ENCODE assay signal across 8 mouse cellular contexts in the genomic region with DNA sequence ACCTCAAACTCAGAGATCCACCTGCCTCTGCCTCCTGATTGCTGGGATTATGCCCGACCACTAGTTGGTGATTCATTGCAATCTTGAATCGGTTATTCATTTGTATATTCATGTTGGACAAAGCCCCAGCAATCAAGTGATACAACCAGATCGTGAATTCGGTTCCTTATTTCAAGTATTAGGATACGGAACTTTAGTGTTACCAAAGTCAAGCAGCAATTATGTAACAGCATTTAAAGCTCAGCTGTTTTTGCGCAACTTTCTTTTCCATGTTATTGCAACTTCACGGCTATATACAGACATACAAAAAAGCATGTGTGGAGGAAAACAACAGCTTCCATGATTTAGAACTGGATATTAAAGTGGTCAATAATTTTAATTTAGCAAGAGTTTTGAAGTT. TPM values are rescaled to one million over a fixed set of nuclear protein-coding genes. Genes with fewer than 3 reads are reported as not detected.
DNase-seq lines count a peak whose midpoint lies in the region; ATAC-seq and TF ChIP-seq lines count a peak whose summit lies in the region.
"Had no signal": no experiment of that assay in that cellular context is flagged by ENCODE, and none has a peak within 500 bp of the region (broad histone marks: within the 10 kb centered on the region; RNA-seq: fewer than 3 reads in every experiment).

No protein-coding gene starts in this region.

- ATAC-seq in liver, embryonic 11.5 days (replicated peaks; ENCODE audit: low FRiP score): no peak
- ATAC-seq in embryonic facial prominence, embryonic 12.5 days (ENCODE audit: insufficient number of reproducible peaks, insufficient read depth, low FRiP score, low TSS enrichment): no peak
- ATAC-seq in limb, embryonic 12.5 days (ENCODE audit: insufficient number of reproducible peaks, insufficient read depth, low FRiP score, low TSS enrichment, low read depth): no peak
- ATAC-seq in cerebellum, adult (ENCODE audit: insufficient number of reproducible peaks, low FRiP score, low TSS enrichment): no peak

- 65% methylated on average over 7 of the region's 7 CpGs for WGBS in liver, embryonic 11.5 days
- 72% methylated on average over 7 of the region's 7 CpGs for WGBS in embryonic facial prominence, embryonic 12.5 days
- 73% methylated on average over 7 of the region's 7 CpGs for WGBS in limb, embryonic 12.5 days
- WGBS in olfactory bulb, adult 2 months: 64% methylated on average over 7 of the region's 7 CpGs

- TF ChIP-seq CTCF in olfactory bulb, adult 2 months (IDR thresholded peaks at IDR 0.05; ENCODE audit: insufficient read depth, low read depth, low read length): no peak

- no peak for TF ChIP-seq POLR2A in olfactory bulb, adult 2 months (IDR thresholded peaks at IDR 0.05; ENCODE audit: insufficient read depth, low read depth, low read length)

- H3K27ac ChIP-seq in liver, embryonic 11.5 days (ENCODE audit: low read depth, low read length): no peak overlapping the region
- H3K27ac ChIP-seq in embryonic facial prominence, embryonic 12.5 days: no peak overlapping the region
- no peak overlapping the region for H3K27ac ChIP-seq in limb, embryonic 12.5 days
- H3K27ac ChIP-seq in olfactory bulb, adult 2 months (ENCODE audit: insufficient read depth, low read depth, low read length): no peak overlapping the region

- H3K36me3 ChIP-seq in liver, embryonic 11.5 days (ENCODE audit: control insufficient read depth, insufficient read depth, low read length): no peaks in the 10 kb centered on the region
- H3K36me3 ChIP-seq in embryonic facial prominence, embryonic 12.5 days: no peaks in the 10 kb centered on the region
- H3K36me3 ChIP-seq in limb, embryonic 12.5 days: no peaks in the 10 kb centered on the region

- no peak for DNase-seq in liver, embryonic 11.5 days (ENCODE audit: low spot score)
- DNase-seq in liver: no peak
- no peak for DNase-seq in B cell, adult 2 months

- H3K9ac ChIP-seq in liver, embryonic 11.5 days (ENCODE audit: low read depth, low read length): no peak overlapping the region; the same call in 1 of the 2 replicates
- H3K9ac ChIP-seq in embryonic facial prominence, embryonic 12.5 days: no peak overlapping the region
- no peak overlapping the region for H3K9ac ChIP-seq in limb, embryonic 12.5 days (replicated peaks)

- H3K27me3 ChIP-seq in liver, embryonic 11.5 days (replicated peaks; ENCODE audit: control insufficient read depth, insufficient read depth, low read length): no peaks in the 10 kb centered on the region
- H3K27me3 ChIP-seq in embryonic facial prominence, embryonic 12.5 days: no peaks in the 10 kb centered on the region
- H3K27me3 ChIP-seq in limb, embryonic 12.5 days: no peaks in the 10 kb centered on the region

- no peaks in the 10 kb centered on the region for H3K9me3 ChIP-seq in liver, embryonic 11.5 days (ENCODE audit: control insufficient read depth, low read length)
- H3K9me3 ChIP-seq in embryonic facial prominence, embryonic 12.5 days: no peaks in the 10 kb centered on the region
- no peaks in the 10 kb centered on the region for H3K9me3 ChIP-seq in limb, embryonic 12.5 days

- 0 out of 2 replicates have a peak, but pooled peaks cover 6% of the 10 kb centered on the region for H3K4me1 ChIP-seq in liver, embryonic 11.5 days (replicated peaks; ENCODE audit: control insufficient read depth, insufficient read depth, low read length)
- peaks cover 19% of the 10 kb centered on the region for H3K4me1 ChIP-seq in embryonic facial prominence, embryonic 12.5 days
- H3K4me1 ChIP-seq in limb, embryonic 12.5 days (replicated peaks): peaks cover 21% of the 10 kb centered on the region
- H3K4me1 ChIP-seq in olfactory bulb, adult 2 months (ENCODE audit: control insufficient read depth, insufficient read depth, low read length): peaks cover 2% of the 10 kb centered on the region; the same call in 1 of the 2 replicates

- H3K4me2 ChIP-seq in liver, embryonic 11.5 days: peak overlapping the region; percentile 72
- H3K4me2 ChIP-seq in embryonic facial prominence, embryonic 12.5 days (replicated peaks): no peak overlapping the region
- no peak overlapping the region for H3K4me2 ChIP-seq in limb, embryonic 12.5 days

- H3K4me3 ChIP-seq in liver, embryonic 11.5 days (ENCODE audit: low read depth, low read length): peak overlapping the region; percentile 90
- peak overlapping the region; percentile 85; the same call in 1 of the 2 replicates for H3K4me3 ChIP-seq in embryonic facial prominence, embryonic 12.5 days
- H3K4me3 ChIP-seq in limb, embryonic 12.5 days (replicated peaks): peak overlapping the region; percentile 87
- H3K4me3 ChIP-seq in olfactory bulb, adult 2 months (ENCODE audit: insufficient read depth, low read depth, low read length): peak overlapping the region; percentile 84; the same call in 1 of the 2 replicates

RNA-seq across cellular contexts. Expression of a gene that starts 0.4 kb away (rescaled TPM):
- 24.4 and 24.7 TPM in 2 replicates for polyA plus RNA-seq in liver, embryonic 11.5 days (2014; fragmentation: Nextera tagmentation; extraction: Ambion mirVana)
- 59.7 and 61.7 TPM in 2 replicates for polyA plus RNA-seq in embryonic facial prominence, embryonic 12.5 days (2016; fragmentation: Nextera tagmentation; extraction: Ambion mirVana)
- 58.7 and 64.1 TPM in 2 replicates for polyA plus RNA-seq in limb, embryonic 12.5 days (2016; fragmentation: Nextera tagmentation; extraction: Ambion mirVana)
- polyA plus RNA-seq in olfactory bulb, adult 2 months (2012; ENCODE audit: insufficient read depth, insufficient read length, low replicate concordance, missing spikeins): not detected in 2 replicates

RNA-seq across cellular contexts. Expression of a gene that starts 60.0 kb away (rescaled TPM):
- polyA plus RNA-seq in liver, embryonic 11.5 days (2014; fragmentation: Nextera tagmentation; extraction: Ambion mirVana): not detected in 2 replicates
- not detected in 2 replicates for polyA plus RNA-seq in embryonic facial prominence, embryonic 12.5 days (2016; fragmentation: Nextera tagmentation; extraction: Ambion mirVana)
- not detected in 2 replicates for polyA plus RNA-seq in limb, embryonic 12.5 days (2016; fragmentation: Nextera tagmentation; extraction: Ambion mirVana)
- polyA plus RNA-seq in olfactory bulb, adult 2 months (2012; ENCODE audit: insufficient read depth, insufficient read length, low replicate concordance, missing spikeins): not detected in 2 replicates
- polyA plus RNA-seq: inflammation-experienced regulatory T-cells, adult 6 months had no signal
